Mouse (Mus musculus): ENCODE data around the gene Ostc. TPM values are rescaled to one million over a fixed set of nuclear protein-coding genes. Genes with fewer than 3 reads are reported as not detected.

The Ostc gene
- polyA plus RNA-seq (2014; fragmentation: Illumina TruSeq; extraction: RNeasy Lipid Tissue Mini Kit (QIAGEN cat#74804); ENCODE audit: low read depth, low replicate concordance) = 162 TPM

GRCm38 (mm10) chr3:130708967-130709924, at the start of gene Ostc:
Gene Ostc (minus strand): TSS chr3:130709444.

GRCm38 (mm10) chr3:130730189-130730653, 21.0 kb upstream of the Ostc start, which contains the start of gene Rpl34:
Gene Rpl34 (minus strand): TSS chr3:130730398.

Other genes starting within 250 kb of the Ostc start
- 86.7 TPM for gene Etnppl, start 92.0 kb downstream of the Ostc start, polyA plus RNA-seq (2014; fragmentation: Illumina TruSeq; extraction: RNeasy Lipid Tissue Mini Kit (QIAGEN cat#74804); ENCODE audit: low read depth, low replicate concordance)
- gene Rpl34, start 21.0 kb upstream of the Ostc start, polyA plus RNA-seq (2014; fragmentation: Illumina TruSeq; extraction: RNeasy Lipid Tissue Mini Kit (QIAGEN cat#74804); ENCODE audit: low read depth, low replicate concordance) = 62.1 TPM

Measured in liver, adult 10 weeks (tissue).